35 mouse cellular contexts compared by ENCODE assay signal in the genomic region with DNA sequence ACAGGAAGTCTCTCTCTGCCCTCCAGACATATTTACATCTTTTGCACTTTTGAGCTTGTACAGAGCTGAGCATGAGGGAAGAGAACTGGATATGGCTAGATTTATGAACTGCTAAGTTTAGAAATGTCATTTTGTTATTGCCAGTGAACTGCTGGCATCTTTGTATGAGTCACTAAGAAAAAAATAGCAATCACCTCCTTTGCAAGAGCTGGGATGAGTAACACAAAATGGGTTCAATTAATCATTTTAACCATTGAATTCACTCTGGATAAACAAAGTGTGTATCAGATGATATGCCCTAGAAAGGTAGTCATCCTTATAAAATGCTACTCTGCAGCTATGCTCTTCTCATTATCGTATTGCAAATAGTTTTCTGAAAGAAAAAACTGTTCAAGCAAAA.
DNase-seq lines count a peak whose midpoint lies in the region; ATAC-seq and TF ChIP-seq lines count a peak whose summit lies in the region.
"Had no signal": no experiment of that assay in that cellular context is flagged by ENCODE, and none has a peak within 500 bp of the region (broad histone marks: within the 10 kb centered on the region; RNA-seq: fewer than 3 reads in every experiment).

No protein-coding gene starts in this region.

- TF ChIP-seq CTCF in forebrain, postnatal 0 days (IDR thresholded peaks at IDR 0.05; ENCODE audit: low read depth) = no peak
- no peak for TF ChIP-seq CTCF in C2C12 (IDR thresholded peaks at IDR 0.05; ENCODE audit: control insufficient read depth, insufficient read depth, insufficient read length)

- no peak overlapping the region for H3K4me2 ChIP-seq in forebrain, postnatal 0 days (ENCODE audit: low read depth)
- H3K4me2 ChIP-seq in forebrain, embryonic 13.5 days = no peak overlapping the region
- peak overlapping the region; percentile 61 for H3K4me2 ChIP-seq in myocyte (ENCODE audit: low read depth)
- H3K4me2 ChIP-seq: embryonic facial prominence, embryonic 15.5 days; forebrain, embryonic 12.5 days; heart, embryonic 11.5 days; hindbrain, embryonic 14.5 days; kidney, embryonic 15.5 days; limb, embryonic 15.5 days; liver, embryonic 13.5 days; lung, embryonic 15.5 days; midbrain, embryonic 15.5 days; neural tube, embryonic 12.5 days had no signal

- H3K79me2 ChIP-seq in C2C12 (ENCODE audit: control insufficient read depth, insufficient read depth) (no peaks in the 10 kb centered on the region), myocyte (ENCODE audit: control insufficient read depth, insufficient read depth) (no peaks in the 10 kb centered on the region)

- peak; percentile 27; the same call in 1 of the 2 replicates for ATAC-seq in forebrain, postnatal 0 days
- no peak for ATAC-seq in forebrain, embryonic 13.5 days
- ATAC-seq: midbrain, embryonic 15.5 days had no signal

- no peaks in the 10 kb centered on the region for H3K27me3 ChIP-seq in forebrain, postnatal 0 days (ENCODE audit: insufficient read depth, low read length)
- no peaks in the 10 kb centered on the region for H3K27me3 ChIP-seq in forebrain, embryonic 13.5 days
- H3K27me3 ChIP-seq in C2C12 (ENCODE audit: control insufficient read depth, insufficient read depth, insufficient read length) (no peaks in the 10 kb centered on the region), myocyte (ENCODE audit: control insufficient read depth, insufficient read depth, insufficient read length) (no peaks in the 10 kb centered on the region)
- H3K27me3 ChIP-seq: embryonic facial prominence, embryonic 15.5 days; forebrain, embryonic 12.5 days; kidney, embryonic 15.5 days; limb, embryonic 15.5 days; liver, embryonic 13.5 days; lung, embryonic 15.5 days; midbrain, embryonic 15.5 days; neural tube, embryonic 12.5 days had no signal

- H3K4me3 ChIP-seq in forebrain, postnatal 0 days (ENCODE audit: low read depth, low read length) = no peak overlapping the region
- H3K4me3 ChIP-seq in forebrain, embryonic 13.5 days = no peak overlapping the region
- H3K4me3 ChIP-seq in C2C12 (ENCODE audit: insufficient read depth, poor library complexity, severe bottlenecking) = no peak overlapping the region
- H3K4me3 ChIP-seq in myocyte = no peak overlapping the region
- H3K4me3 ChIP-seq: embryonic facial prominence, embryonic 10.5 days; embryonic facial prominence, embryonic 15.5 days; forebrain, embryonic 12.5 days; gastrocnemius, adult 2 months; kidney, embryonic 15.5 days; limb, embryonic 10.5 days; limb, embryonic 15.5 days; liver, embryonic 13.5 days; lung, embryonic 15.5 days; midbrain, embryonic 10.5 days; midbrain, embryonic 15.5 days; neural tube, embryonic 12.5 days had no signal

- no peaks in the 10 kb centered on the region for H3K79me3 ChIP-seq in C2C12 (ENCODE audit: low read depth)

- H3K27ac ChIP-seq in forebrain, postnatal 0 days (ENCODE audit: low read depth, low read length) = no peak overlapping the region
- no peak overlapping the region for H3K27ac ChIP-seq in forebrain, embryonic 13.5 days
- H3K27ac ChIP-seq: embryonic facial prominence, embryonic 10.5 days; embryonic facial prominence, embryonic 15.5 days; forebrain, embryonic 12.5 days; gastrocnemius, adult 2 months; hindbrain, embryonic 14.5 days; kidney, embryonic 15.5 days; limb, embryonic 10.5 days; limb, embryonic 15.5 days; liver, embryonic 13.5 days; lung, embryonic 15.5 days; midbrain, embryonic 10.5 days; midbrain, embryonic 15.5 days; neural tube, embryonic 12.5 days; stomach, postnatal 0 days had no signal

- H3K4me1 ChIP-seq in forebrain, postnatal 0 days (ENCODE audit: insufficient read depth) = no peaks in the 10 kb centered on the region
- no peaks in the 10 kb centered on the region for H3K4me1 ChIP-seq in forebrain, embryonic 13.5 days
- H3K4me1 ChIP-seq: embryonic facial prominence, embryonic 10.5 days; embryonic facial prominence, embryonic 15.5 days; forebrain, embryonic 12.5 days; kidney, embryonic 15.5 days; limb, embryonic 10.5 days; limb, embryonic 15.5 days; liver, embryonic 13.5 days; lung, embryonic 15.5 days; midbrain, embryonic 10.5 days; midbrain, embryonic 15.5 days; neural tube, embryonic 12.5 days had no signal

- TF ChIP-seq POLR2A in myocyte (IDR thresholded peaks at IDR 0.05; ENCODE audit: insufficient read length, low read depth) = no peak

- no peaks in the 10 kb centered on the region for H3K36me3 ChIP-seq in forebrain, postnatal 0 days (ENCODE audit: insufficient read depth)
- no peaks in the 10 kb centered on the region for H3K36me3 ChIP-seq in forebrain, embryonic 13.5 days (ENCODE audit: poor library complexity, severe bottlenecking)
- no peaks in the 10 kb centered on the region for H3K36me3 ChIP-seq in C2C12 (ENCODE audit: control insufficient read depth, insufficient read depth)
- no peaks in the 10 kb centered on the region for H3K36me3 ChIP-seq in myocyte (ENCODE audit: control insufficient read depth, insufficient read depth)
- H3K36me3 ChIP-seq: embryonic facial prominence, embryonic 10.5 days; embryonic facial prominence, embryonic 15.5 days; forebrain, embryonic 12.5 days; kidney, embryonic 15.5 days; limb, embryonic 10.5 days; limb, embryonic 15.5 days; liver, embryonic 13.5 days; lung, embryonic 15.5 days; midbrain, embryonic 10.5 days; midbrain, embryonic 15.5 days; neural tube, embryonic 12.5 days had no signal

- no peak overlapping the region for H3K9ac ChIP-seq in forebrain, postnatal 0 days
- H3K9ac ChIP-seq in forebrain, embryonic 13.5 days = no peak overlapping the region
- H3K9ac ChIP-seq: embryonic facial prominence, embryonic 15.5 days; forebrain, embryonic 12.5 days; hindbrain, embryonic 14.5 days; kidney, embryonic 15.5 days; limb, embryonic 15.5 days; liver, embryonic 13.5 days; lung, embryonic 15.5 days; midbrain, embryonic 15.5 days; neural tube, embryonic 12.5 days had no signal

- WGBS in forebrain, postnatal 0 days = 78% methylated on average over 1 of the region's 1 CpGs
- 89% methylated on average over 1 of the region's 1 CpGs for WGBS in forebrain, embryonic 13.5 days

- H3ac ChIP-seq in C2C12 (ENCODE audit: control insufficient read depth, insufficient read length, low read depth) (no peak overlapping the region), myocyte (ENCODE audit: control insufficient read depth, insufficient read length) (no peak overlapping the region)

- no peak for DNase-seq in forebrain, postnatal 0 days
- DNase-seq in layer of hippocampus, adult 9-11 months = peak; percentile 4
- no peak for DNase-seq in layer of hippocampus, postnatal 10 days (ENCODE audit: low spot score in 2 of 2)
- DNase-seq in spleen, postnatal 14 days (ENCODE audit: low spot score in 2 of 2) = no peak
- DNase-seq in spleen, adult 18-20 months = no peak
- DNase-seq: adrenal gland, adult 2 months; adrenal gland, postnatal 36 days; cerebellum, adult 8-10 months; cerebellum, postnatal 25 days; gastrocnemius, adult 2 months; gastrocnemius, postnatal 36 days; heart, adult 18-20 months; heart, postnatal 36 days; kidney, adult 18-20 months; kidney, postnatal 25 days; liver, embryonic 13.5 days; right cerebral cortex, postnatal 14 days; thymus, adult 2 months; thymus, postnatal 36 days had no signal

- no peaks in the 10 kb centered on the region for H3K9me3 ChIP-seq in forebrain, postnatal 0 days (ENCODE audit: low read length)
- H3K9me3 ChIP-seq in forebrain, embryonic 13.5 days (replicated peaks) = no peaks in the 10 kb centered on the region
- H3K9me3 ChIP-seq: embryonic facial prominence, embryonic 10.5 days; embryonic facial prominence, embryonic 15.5 days; forebrain, embryonic 12.5 days; kidney, embryonic 15.5 days; limb, embryonic 10.5 days; limb, embryonic 15.5 days; liver, embryonic 13.5 days; lung, embryonic 15.5 days; midbrain, embryonic 10.5 days; midbrain, embryonic 15.5 days; neural tube, embryonic 12.5 days had no signal

TF ChIP-seq in C2C12, 6 proteins besides CTCF, POLR2A, EP300 and RAD21:
- TF ChIP-seq FOSL1 (IDR thresholded peaks at IDR 0.05; ENCODE audit: insufficient read depth, low read length, poor library complexity, severe bottlenecking) (peak; percentile 73), USF1 (IDR thresholded peaks at IDR 0.05; ENCODE audit: low read depth) (no peak)

TF ChIP-seq in myocyte, 11 proteins besides CTCF, POLR2A, EP300 and RAD21:
- TF ChIP-seq E2F4 (IDR thresholded peaks at IDR 0.05; ENCODE audit: insufficient read depth) (no peak), USF1 (IDR thresholded peaks at IDR 0.05; ENCODE audit: low read depth) (no peak), CEBPB (IDR thresholded peaks at IDR 0.05; ENCODE audit: insufficient read depth, poor library complexity, severe bottlenecking) (no peak), REST (IDR thresholded peaks at IDR 0.05; ENCODE audit: insufficient read depth, insufficient read length) (no peak), TCF12 (IDR thresholded peaks at IDR 0.05; ENCODE audit: insufficient read depth, poor library complexity, severe bottlenecking) (no peak), MAX (IDR thresholded peaks at IDR 0.05; ENCODE audit: low read depth) (no peak), TCF3 (IDR thresholded peaks at IDR 0.05; ENCODE audit: insufficient read length, low read depth) (no peak), SRF (IDR thresholded peaks at IDR 0.05; ENCODE audit: control insufficient read depth, insufficient read length, low read depth) (no peak), MYOD1 (IDR thresholded peaks at IDR 0.05; ENCODE audit: control insufficient read depth in 1 of 3, insufficient read length in 2 of 3, low read depth in 2 of 3) (no peak), POLR2AphosphoS2 (IDR thresholded peaks at IDR 0.05; ENCODE audit: insufficient read length, low read depth) (no peak), MYOG (IDR thresholded peaks at IDR 0.05; ENCODE audit: control insufficient read depth in 1 of 3, insufficient read depth in 1 of 3, insufficient read length in 2 of 3, low read depth in 2 of 3) (no peak)
